Mouse (Mus musculus) lung, adult 2 months (tissue): ENCODE measurements at regions not wholly inside any gene's neighbourhood (a gene's known extent, or its start where the extent isn't known, plus 50 kb on each side); places are given as distances from the start of the nearest gene placed in this dataset.

Source experiments
- DNase-seq: peaks from one replicate; pipeline ENCODE4 v3.0.0; 2022
- H3K4me1 ChIP-seq: fragments of 200-500 bp; 2 replicates; pipeline ENCODE4 v1.6.1; 2011; ENCODE audit warnings: low read length; ENCODE audit not compliant: control insufficient read depth, insufficient read depth
- H3K4me3 ChIP-seq: fragments of 200-500 bp; replicated peaks from 2 replicates; pipeline ENCODE3; 2011; ENCODE audit warnings: low read depth, mild to moderate bottlenecking, control low read depth, low read length; ENCODE audit errors: extremely low read depth
- CTCF ChIP-seq: fragments of 200-500 bp; IDR thresholded peaks from 2 replicates; pipeline ENCODE4 v1.5.1; 2011; ENCODE audit warnings: mild to moderate bottlenecking, low read length, control low read depth; ENCODE audit not compliant: insufficient read depth
- POLR2A ChIP-seq: fragments of 200-500 bp; IDR thresholded peaks from 2 replicates; pipeline ENCODE4 v1.6.1; 2011; ENCODE audit warnings: low read depth, mild to moderate bottlenecking, control low read depth, low read length, borderline replicate concordance; ENCODE audit errors: extremely low read depth
- WGBS: fragments of 180-500 bp; shearing (Covaris S2); methylation state at CpG from one replicate; pipeline ENCODE4 v1.1.7; 2018; 5-methylcytosine and 5-hydroxymethylcytosine counted together

DNA sequence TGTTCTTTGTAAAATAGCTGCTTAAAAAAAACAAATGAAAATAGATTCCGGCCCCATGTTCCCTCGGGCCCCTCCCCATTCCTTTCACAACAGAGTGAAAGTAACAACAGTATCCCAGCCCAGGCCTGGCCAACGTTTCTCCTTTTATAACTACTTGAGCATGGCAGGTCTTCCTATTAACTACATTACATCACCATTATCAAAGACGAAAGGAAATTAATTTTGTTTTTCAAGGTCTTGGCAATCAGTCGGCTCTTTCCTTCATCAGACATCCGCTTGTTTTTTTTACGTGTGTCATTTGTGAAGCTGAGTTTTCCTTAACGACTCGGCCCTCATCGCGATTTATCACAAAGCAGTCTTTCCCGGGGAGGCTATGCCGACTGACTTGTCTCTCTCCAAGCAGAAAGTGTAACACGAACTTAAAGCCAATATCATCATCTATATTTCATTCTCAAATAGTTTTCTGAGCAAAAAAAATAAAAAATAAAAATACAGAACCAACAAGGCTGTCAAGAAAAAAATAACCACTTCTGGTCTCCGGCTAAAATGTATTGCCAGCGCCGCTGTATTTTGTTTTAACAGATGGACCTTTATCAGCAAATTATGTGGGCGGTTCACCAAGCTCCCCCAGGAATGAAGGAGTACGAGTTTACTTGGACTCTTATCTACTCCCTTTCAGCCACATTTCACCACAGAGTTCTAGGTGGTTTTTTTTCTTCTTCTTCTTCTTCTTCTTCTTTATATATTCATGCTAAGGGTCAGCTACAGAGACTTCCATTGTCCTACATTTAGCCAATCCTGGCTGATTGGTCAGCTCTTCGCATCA is 89.9 kb upstream of the Cdkn3 start:
- DNase-seq = no peak
- Histone ChIP-seq H3K4me1 (no peaks in the 10 kb centered on the region), H3K4me3 (no peak overlapping the region)
- TF ChIP-seq POLR2A (no peak), CTCF (no peak)
- WGBS = 55% methylated on average over 20 of the region's 20 CpGs

- DNase-seq = no peak
- H3K4me1 ChIP-seq = no peaks in the 10 kb centered on the region
- WGBS = 92% methylated on average over 3 of the region's 3 CpGs
Measured at GRCm38 (mm10) chr14:46668275-46668674, 92.1 kb upstream of the Cdkn3 start.

DNA sequence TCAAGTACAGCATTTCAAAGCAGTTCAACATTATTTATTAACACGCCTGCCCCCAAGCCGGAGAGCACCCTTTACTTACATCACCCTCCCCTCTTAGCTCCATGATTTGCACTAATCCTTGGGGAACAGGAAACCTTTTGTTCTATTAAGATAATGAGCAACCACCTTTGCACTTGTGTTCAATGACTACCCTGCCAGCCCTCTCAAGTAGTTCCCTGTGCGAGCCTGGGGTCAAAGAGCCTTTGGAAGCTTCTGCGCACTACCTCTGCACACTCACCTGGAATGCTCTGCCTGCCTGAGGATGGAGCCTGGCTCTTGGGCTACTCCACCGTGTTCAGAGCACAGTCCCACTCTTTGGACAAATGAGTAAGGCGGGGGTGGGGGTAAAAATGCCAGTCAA is 96.0 kb upstream of the Cdkn3 start:
- Histone ChIP-seq H3K4me1 (no peaks in the 10 kb centered on the region), H3K4me3 (no peak overlapping the region)
- 61% methylated on average over 6 of the region's 6 CpGs for WGBS
- DNase-seq = no peak
- TF ChIP-seq POLR2A (no peak), CTCF (no peak)

More at GRCm38 (mm10) chr14:46668275-46668674, 92.1 kb upstream of the Cdkn3 start:
- no peak overlapping the region for H3K4me3 ChIP-seq
- no peak for TF ChIP-seq CTCF
- no peak for TF ChIP-seq POLR2A

DNA sequence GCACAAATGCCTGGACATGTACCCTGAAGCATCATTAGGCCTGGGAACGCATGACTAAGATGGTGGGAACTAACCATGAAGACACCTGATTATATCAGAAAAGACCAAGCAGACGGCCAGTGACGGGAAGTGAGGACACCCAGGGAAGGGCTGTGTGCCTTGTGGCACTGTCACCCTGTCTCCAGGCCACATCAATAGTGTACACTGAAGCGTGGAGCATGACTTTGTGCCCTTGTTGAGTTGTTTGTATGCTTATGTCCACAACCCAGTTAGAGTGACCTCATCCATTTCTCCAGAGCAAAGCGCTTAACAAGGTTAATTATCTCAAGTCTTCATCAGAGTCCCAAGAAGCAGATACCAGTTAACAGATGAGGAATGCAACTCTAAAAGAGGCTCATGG is 96.8 kb upstream of the Cdkn3 start:
- Histone ChIP-seq H3K4me1 (no peaks in the 10 kb centered on the region), H3K4me3 (no peak overlapping the region)
- DNase-seq = no peak
- no peak for TF ChIP-seq POLR2A
- no peak for TF ChIP-seq CTCF
- WGBS = 87% methylated on average over 5 of the region's 5 CpGs

DNA sequence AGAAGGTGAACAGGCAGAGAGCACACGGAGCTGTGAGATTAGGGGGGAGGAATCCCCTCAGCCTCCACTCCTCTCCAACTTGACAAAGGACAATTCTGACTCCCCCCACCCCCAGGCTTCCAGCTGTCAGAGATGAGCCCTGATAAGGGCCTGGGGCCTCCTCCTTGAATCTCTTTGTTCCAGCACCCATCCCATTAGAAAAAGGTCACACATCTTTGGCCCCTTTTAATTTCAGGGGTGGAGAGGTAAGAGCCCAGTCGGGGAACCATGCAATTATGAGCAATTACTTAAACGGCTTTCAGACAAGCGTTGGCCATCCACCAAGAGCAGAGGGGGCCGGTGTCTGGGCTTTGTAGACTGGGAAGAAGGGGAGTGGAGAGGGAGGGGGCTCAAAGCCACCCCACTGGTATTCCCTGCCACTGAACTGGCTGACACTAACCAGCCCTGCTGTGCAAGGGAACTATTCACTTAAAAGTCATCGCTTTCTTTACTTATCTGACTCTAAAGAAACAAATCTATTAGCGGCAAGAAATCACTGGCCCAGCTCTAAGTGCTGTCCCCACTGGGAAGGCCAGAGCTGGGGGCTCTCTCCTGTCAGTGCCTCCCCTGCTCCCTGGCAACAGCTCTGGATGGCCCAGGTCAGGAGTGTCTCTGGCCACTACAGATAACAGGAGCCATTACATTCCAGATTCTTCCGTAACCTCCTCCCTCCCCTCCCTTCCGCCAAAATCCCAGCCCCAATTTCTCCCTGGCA is 98.4 kb upstream of the Cdkn3 start:
- DNase-seq = no peak
- WGBS = 34% methylated on average over 9 of the region's 9 CpGs
- no peak for TF ChIP-seq POLR2A
- TF ChIP-seq CTCF = no peak
- Histone ChIP-seq H3K4me1 (no peaks in the 10 kb centered on the region), H3K4me3 (no peak overlapping the region)

DNA sequence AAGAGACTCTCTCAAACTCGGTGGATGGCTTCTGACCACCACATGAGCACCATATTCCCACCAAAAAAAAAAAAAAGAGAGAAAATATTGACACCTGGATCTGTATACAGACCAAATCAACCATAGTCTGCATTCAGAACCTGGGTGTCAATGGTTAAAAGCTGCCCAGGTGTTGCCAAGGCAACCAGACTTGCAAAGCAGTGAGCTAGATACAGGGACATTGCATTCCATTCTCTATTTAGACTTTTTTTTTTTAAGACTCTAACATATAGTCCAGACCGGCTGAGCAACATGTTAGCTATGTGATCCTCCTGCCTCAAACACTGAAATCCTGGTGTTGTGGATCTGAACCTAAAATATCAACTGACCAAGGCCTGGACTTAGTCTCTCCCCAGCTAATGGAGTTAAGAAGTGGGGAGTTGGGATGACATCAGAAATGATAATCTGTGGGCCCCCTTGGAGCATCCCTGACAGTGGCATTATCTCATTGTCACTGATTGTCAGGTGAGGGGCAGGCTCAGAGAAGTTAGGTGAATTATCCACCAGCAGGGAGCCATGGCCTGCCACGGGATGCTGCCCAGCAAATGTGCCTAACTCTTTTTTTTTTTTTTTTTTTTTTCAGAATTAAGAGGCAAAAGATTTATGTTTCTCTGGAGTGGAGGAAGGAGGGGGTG is 99.1 kb upstream of the Cdkn3 start:
- TF ChIP-seq POLR2A (no peak), CTCF (no peak)
- no peak for DNase-seq
- Histone ChIP-seq H3K4me1 (no peaks in the 10 kb centered on the region), H3K4me3 (no peak overlapping the region)
- 61% methylated on average over 3 of the region's 3 CpGs for WGBS

GRCm38 (mm10) chr14:46659365-46659764 is 101.0 kb upstream of the Cdkn3 start:
- 70% methylated on average over 4 of the region's 4 CpGs for WGBS

GRCm38 (mm10) chr14:46656249-46656648 is 104.1 kb upstream of the Cdkn3 start:
- H3K4me1 ChIP-seq = no peaks in the 10 kb centered on the region
- DNase-seq = no peak
- TF ChIP-seq CTCF = no peak
- TF ChIP-seq POLR2A = no peak
- H3K4me3 ChIP-seq = no peak overlapping the region
- 59% methylated on average over 10 of the region's 10 CpGs for WGBS

More at GRCm38 (mm10) chr14:46659365-46659764, 101.0 kb upstream of the Cdkn3 start:
- Histone ChIP-seq H3K4me1 (no peaks in the 10 kb centered on the region), H3K4me3 (no peak overlapping the region)
- TF ChIP-seq POLR2A (no peak), CTCF (no peak)
- DNase-seq = no peak

GRCm38 (mm10) chr14:46647319-46647974 is 112.9 kb upstream of the Cdkn3 start:
- Histone ChIP-seq H3K4me1 (no peaks in the 10 kb centered on the region), H3K4me3 (no peak overlapping the region)
- 61% methylated on average over 12 of the region's 12 CpGs for WGBS
- TF ChIP-seq POLR2A (no peak), CTCF (no peak)
- DNase-seq = no peak
